Mouse (Mus musculus) monocyte, adult 2 months (primary cell): ENCODE results near the gene Cxcl3.
"Not testable (repeated sequence)": the region's sequence is repeated elsewhere in the genome, so short reads cannot be mapped to it uniquely, and the experiment has no call there.

Experiments used
- DNase-seq, 2 experiments: peaks; one replicate each; pipeline ENCODE4 v3.0.0; 2022; ENCODE audit warnings: low spot score in 2 of 2, low read depth in 1 of 2

Gene Cxcl3

GRCm38 (mm10) chr5:90789306-90790073, 3.6 kb downstream of the Cxcl3 start:
- no peak for DNase-seq

- no peak for DNase-seq
These were observed 4.2 kb downstream of the Cxcl3 start for GRCm38 (mm10) chr5:90790074-90790502.

DNA sequence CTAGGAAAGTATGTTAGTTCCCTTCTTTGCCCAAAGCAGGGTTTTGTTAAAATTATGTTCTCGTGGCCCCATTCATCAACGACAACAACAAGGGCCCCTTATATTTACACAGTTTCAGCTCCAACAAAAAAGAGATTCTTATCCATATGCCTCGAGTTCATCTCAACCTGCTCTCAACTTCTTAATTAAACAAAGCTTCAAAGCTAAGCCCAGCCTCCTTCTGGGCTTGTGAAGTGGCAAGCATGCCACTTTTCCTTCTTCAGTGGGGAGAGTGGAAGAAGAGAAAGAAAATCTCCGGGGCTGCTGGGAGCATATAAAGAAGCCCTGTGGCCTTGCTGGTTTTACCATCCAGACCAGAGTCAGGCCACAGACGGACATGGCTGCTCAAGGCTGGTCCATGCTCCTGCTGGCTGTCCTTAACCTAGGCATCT, 8.3 kb downstream of the Cxcl3 start, which contains the start of gene Cxcl15:
Gene Cxcl15 (plus strand): TSS at position 340 of the 431 bp plus-strand sequence.
- no peak for DNase-seq

- not testable (repeated sequence) for DNase-seq
These were observed 9.5 kb downstream of the Cxcl3 start for GRCm38 (mm10) chr5:90795392-90795791.

- no peak for DNase-seq
These were observed 18.7 kb downstream of the Cxcl3 start for GRCm38 (mm10) chr5:90804574-90804973.

DNA sequence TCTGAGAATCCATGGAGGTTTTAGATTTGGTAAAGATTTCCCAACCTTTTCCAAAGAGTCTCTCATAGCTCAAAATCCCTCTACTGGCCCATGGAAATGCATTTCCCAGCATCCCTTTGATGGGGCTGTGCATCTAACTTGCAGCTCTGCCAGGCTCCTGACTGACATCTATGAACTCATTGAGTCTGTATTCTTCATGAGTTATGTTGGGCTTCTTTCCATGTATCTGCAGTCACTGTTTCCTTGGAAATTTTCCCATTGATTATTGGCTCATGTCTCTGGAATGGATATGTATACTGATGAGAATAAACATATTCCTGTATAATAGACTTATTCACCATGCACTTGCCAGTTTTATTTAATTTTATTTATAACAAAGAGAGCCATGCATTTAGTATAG, 20.1 kb downstream of the Cxcl3 start:
- DNase-seq, result no peak

- DNase-seq, result no peak
These were observed 21.5 kb downstream of the Cxcl3 start for GRCm38 (mm10) chr5:90807176-90807950.

DNA sequence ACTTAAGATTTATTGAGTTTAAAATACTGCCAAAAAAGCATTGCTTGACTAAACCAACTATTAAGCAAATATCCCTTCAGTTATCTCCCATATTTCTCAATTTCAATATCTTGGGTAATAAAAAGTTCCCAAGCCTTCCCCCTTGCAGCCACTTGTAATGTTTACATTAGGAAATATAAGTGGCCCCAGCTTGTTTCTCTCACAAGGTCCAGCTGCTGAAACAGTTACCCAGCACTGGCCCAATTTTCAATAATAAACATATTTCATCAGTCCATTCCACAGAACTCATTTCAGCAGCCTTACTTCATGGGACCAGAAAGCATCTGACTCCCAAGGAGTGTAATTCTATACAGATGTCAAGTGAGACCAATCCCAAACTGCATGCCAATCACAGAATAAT, 33.9 kb downstream of the Cxcl3 start:
- no peak for DNase-seq

GRCm38 (mm10) chr5:90832145-90832767, 46.4 kb downstream of the Cxcl3 start:
- no peak for DNase-seq

GRCm38 (mm10) chr5:90832768-90833388, 47.0 kb downstream of the Cxcl3 start:
- DNase-seq, result no peak

GRCm38 (mm10) chr5:90834436-90834835, 48.5 kb downstream of the Cxcl3 start:
- no peak for DNase-seq

- no peak for DNase-seq
These were observed 52.7 kb downstream of the Cxcl3 start for GRCm38 (mm10) chr5:90838582-90838981.
